Mouse (Mus musculus) liver, embryonic 14.5 days (tissue): ENCODE measurements around the gene Slc38a11.

ENCODE experiments used
- CTCF ChIP-seq: IDR thresholded peaks from 2 replicates; pipeline ENCODE4 v1.5.1; 2016; ENCODE audit warnings: antibody characterized with exemption, low read depth, control low read depth
- EP300 ChIP-seq: IDR thresholded peaks from 2 replicates; pipeline ENCODE4 v1.6.1; 2016; ENCODE audit warnings: antibody characterized with exemption, low read depth

GRCm38 (mm10) chr2:65267834-65268233 is 96.0 kb downstream of the Slc38a11 start:
- TF ChIP-seq CTCF (no peak), EP300 (no peak)
